Mouse (Mus musculus): ENCODE measurements around the gene Hoxb6. TPM values are rescaled to one million over a fixed set of nuclear protein-coding genes. Genes with fewer than 3 reads are reported as not detected.

Hoxb6 gene
- polyA plus RNA-seq, 2 experiments from 2014 or later, result not detected

- ATAC-seq, result no peak
Measured at GRCm38 (mm10) chr11:96285771-96286738, 6.2 kb upstream of the Hoxb6 start, which contains the start of gene Hoxb7. Gene Hoxb7 (plus strand): TSS chr11:96286623.

GRCm38 (mm10) chr11:96286739-96287385, 5.4 kb upstream of the Hoxb6 start:
- ATAC-seq, result peak; percentile 19

- ATAC-seq, result no peak
Measured at GRCm38 (mm10) chr11:96287411-96287810, 4.9 kb upstream of the Hoxb6 start.

GRCm38 (mm10) chr11:96288455-96289221, 3.6 kb upstream of the Hoxb6 start:
- ATAC-seq, result no peak

- ATAC-seq, result no peak
Measured at GRCm38 (mm10) chr11:96289293-96289692, 3.0 kb upstream of the Hoxb6 start.

DNA sequence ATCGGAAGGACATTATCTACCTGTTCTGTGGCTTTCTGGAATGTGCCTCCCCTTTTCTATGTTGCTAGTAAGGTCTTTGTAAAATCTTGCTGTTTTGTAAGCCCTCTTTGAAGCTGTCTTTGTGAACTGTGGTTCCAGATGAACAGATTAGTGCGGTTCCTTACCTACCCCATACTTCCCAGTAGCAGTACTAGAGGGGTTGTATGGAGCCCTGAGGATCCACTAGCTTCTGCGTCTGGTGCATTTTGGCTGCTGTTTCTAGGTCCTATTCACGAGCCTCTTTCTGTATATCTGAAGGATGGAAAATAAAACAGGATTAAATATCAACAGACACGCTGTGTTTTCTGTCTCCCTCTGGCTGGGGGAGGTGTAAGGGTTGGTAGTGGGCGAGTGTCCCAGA, 2.4 kb upstream of the Hoxb6 start:
- ATAC-seq, result no peak

- ATAC-seq, result no peak
Measured at GRCm38 (mm10) chr11:96290705-96291355, 1.4 kb upstream of the Hoxb6 start.

DNA sequence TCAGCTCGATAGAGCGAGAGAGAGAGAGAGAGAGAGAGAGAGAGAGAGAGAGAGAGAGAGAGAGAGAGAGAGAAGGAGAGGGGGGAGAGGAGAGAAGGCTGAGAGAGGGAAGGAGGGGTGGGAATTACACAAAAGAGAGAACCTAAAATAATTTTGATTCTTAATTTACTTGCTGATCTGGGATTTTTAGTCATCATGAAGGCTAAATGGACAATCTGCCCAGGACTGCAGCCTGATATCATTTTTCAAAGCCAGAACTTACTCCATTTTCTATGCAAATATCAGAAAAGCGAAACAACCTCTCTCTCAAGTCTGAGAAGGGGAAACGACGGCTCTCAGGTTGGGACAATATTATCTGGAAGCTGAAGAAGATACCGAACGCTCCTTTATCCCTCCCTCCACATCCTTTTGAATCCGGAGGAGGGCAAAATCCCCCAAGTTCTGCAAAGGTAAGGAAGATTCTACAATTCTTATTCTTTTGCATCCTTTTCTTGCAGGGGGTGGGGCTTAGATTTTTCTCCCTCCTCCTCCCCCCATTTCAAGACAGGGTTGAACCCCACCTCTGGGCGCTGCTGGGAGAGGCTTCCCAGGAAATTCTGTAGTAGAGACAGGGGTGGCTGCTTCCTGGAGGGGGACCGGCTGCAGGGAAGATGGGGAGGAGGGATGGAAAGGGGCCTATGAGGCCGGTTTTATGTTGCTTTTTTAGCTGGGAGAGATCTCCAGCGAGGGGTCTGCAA, 457 bp downstream of the Hoxb6 start:
- ATAC-seq, result no peak

DNA sequence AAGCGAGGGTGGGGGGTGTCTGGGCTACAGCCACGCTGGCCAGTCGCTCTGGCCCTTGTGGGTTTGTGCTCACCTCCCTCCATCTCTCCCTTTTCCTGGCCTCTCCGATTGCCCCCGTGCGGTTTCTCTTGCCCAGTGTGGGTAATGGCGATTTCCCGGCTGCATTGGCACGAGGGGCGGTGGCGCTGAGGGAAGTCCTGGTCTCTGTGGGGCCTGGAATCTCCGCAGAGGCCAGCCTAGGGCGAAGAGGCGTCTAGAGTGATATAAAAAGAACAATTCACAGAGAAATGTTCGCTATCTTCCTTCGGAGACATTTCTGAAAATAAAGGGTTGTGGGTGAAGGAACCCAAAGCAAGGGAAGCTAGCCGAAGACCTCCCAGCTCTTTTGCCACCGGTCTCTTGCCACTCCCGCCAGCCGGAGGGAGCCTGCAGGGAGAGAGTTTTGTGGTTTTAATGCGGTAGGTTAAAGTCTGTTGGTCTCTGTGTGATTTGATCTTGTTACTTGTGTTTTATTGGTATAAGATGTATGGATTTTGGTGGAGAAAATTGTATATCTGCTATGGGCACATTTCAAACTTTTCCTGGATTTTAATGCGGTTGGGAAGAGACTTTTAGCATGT, 1.1 kb downstream of the Hoxb6 start:
- ATAC-seq, result no peak

GRCm38 (mm10) chr11:96294245-96295091, 2.2 kb downstream of the Hoxb6 start:
- peak; percentile 73 for ATAC-seq

DNA sequence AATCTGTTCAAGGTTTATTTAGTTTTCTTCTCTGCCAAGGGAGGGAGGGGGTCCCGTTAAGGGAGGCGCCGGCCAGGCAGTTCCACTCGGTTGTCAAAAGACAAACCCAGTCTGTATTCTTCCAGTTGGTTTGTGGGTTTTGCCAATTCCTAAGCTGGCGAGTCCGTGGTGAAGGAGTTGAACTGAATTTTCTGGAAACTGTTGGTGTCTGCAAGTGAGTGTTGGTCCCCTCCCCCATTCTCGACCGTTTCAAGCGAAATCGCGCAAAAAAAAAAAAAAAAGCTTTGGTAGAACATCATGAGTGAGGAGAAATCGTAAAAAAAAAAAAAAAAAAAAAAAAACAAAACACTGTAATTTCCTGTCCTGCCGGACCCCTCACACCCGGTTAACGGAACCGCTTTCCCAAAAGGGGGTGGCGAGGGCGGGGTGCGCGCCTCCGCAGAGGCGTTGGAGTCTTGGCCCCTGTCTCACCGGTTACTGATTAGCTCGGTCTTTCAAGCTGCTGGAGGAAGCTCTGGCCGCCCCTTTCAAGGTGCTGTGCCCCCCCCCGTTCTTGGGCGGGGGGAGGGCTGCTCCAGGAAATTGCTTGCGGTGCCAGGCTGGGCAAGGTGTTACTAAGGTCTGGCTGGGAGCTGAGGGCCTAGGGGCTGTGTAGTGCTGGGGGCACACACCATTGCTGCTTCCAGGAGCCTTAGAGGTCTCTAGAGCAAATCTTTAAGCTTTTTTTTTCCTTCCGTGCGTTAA, 3.0 kb downstream of the Hoxb6 start:
- ATAC-seq, result peak; percentile 8

DNA sequence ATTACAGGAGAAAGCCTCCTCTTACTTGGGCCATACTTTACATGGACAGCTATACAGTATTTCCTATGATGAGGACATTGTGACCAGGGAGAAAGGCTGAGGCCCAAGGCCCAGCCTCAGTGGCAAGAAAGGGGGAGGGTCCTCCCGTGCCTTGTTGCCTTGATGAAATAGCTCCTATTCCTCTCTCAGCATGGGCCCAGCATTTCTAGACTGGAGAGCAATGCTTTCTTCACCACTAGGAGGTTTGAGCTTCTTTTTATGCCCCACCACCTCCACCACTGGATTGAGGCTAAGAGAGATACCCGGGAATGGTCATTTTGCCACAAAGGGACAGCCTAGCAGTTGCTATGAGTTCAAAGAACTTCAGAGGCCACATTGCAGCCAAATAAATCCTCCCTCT, 4.7 kb downstream of the Hoxb6 start:
- no peak for ATAC-seq

GRCm38 (mm10) chr11:96297428-96297827, 5.2 kb downstream of the Hoxb6 start:
- ATAC-seq, result no peak

GRCm38 (mm10) chr11:96297968-96298635, 5.8 kb downstream of the Hoxb6 start:
- ATAC-seq, result no peak

GRCm38 (mm10) chr11:96298895-96299667, 6.8 kb downstream of the Hoxb6 start:
- no peak for ATAC-seq

- ATAC-seq, result no peak
Measured at GRCm38 (mm10) chr11:96299781-96300180, 7.5 kb downstream of the Hoxb6 start.

DNA sequence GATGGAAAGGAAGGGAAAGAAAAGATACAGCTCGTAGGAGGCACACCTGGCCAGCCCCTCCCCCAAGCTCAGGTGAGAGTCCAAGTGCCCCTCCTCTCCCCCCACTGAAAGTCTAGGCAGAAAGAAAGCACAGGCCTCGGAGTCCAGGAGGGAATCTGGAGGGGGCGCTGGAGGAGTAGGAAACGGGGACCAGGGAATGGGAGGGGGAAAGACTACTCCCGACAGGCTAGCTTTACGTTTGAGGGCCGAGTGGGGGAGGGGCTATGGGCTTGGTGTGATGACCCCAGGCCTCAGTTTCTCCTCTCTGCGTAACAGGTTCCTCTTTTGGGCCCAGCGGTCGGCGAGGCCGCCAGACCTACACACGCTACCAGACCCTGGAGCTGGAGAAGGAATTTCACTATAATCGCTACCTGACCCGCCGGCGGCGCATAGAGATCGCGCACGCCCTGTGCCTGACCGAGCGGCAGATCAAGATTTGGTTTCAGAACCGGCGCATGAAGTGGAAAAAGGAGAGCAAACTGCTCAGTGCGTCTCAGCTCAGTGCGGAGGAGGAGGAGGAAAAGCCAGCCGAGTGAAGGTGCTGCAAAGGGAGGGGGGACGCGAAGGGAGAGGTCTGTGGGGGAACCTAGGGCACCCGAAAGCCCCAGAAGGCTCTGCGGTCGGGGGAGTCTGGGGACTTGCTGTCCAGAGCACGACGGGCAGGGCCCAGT, 8.2 kb downstream of the Hoxb6 start:
- no peak for ATAC-seq

DNA sequence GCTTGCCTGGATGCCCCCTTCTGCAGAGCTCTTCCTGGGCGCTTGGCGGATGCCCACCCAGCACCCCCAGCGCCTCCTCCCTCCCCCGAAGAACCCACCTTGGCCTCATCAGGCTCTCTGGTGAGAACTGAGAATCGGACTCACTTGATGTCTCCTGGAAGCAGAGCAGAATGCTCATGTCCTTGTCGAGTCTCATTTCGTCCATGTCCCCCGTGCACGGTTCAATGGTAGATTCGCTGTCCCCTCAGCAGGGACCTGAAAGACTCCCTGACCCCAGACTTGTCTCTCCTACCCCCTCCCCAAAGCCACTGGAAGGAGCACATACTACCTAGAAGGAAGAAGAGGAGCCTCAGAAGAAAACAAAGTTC, 8.8 kb downstream of the Hoxb6 start:
- no peak for ATAC-seq
